Mouse (Mus musculus) embryo, embryonic 11.5 days (tissue): ENCODE measurements around the gene Upk3b.

ENCODE experiments used
- DNase-seq: peaks from one replicate; pipeline ENCODE4 v3.0.0-alpha.2; 2012; ENCODE audit warnings: low read depth, low spot score

The Upk3b gene

GRCm38 (mm10) chr5:136073526-136073925 is 35.2 kb downstream of the Upk3b start:
- DNase-seq: no peak

GRCm38 (mm10) chr5:136075076-136075475 is 36.8 kb downstream of the Upk3b start:
- DNase-seq: no peak

GRCm38 (mm10) chr5:136076284-136076683 is 38.0 kb downstream of the Upk3b start:
- DNase-seq: no peak

GRCm38 (mm10) chr5:136077001-136077550 is 38.8 kb downstream of the Upk3b start:
- no peak for DNase-seq

- no peak for DNase-seq
Measured at GRCm38 (mm10) chr5:136078136-136078535, 39.8 kb downstream of the Upk3b start.

GRCm38 (mm10) chr5:136082345-136082744 is 44.0 kb downstream of the Upk3b start:
- DNase-seq: no peak

- DNase-seq: peak; percentile 90
Measured at GRCm38 (mm10) chr5:136083669-136084107, 45.4 kb downstream of the Upk3b start, which contains the start of gene Rasa4. Gene Rasa4, plus strand, starts transcription at chr5:136083916.

- no peak for DNase-seq
Measured at GRCm38 (mm10) chr5:136084144-136084881, 46.0 kb downstream of the Upk3b start.

- DNase-seq: peak; percentile 17
Measured at GRCm38 (mm10) chr5:136084891-136085651, 46.8 kb downstream of the Upk3b start.

GRCm38 (mm10) chr5:136086290-136086689 is 48.0 kb downstream of the Upk3b start:
- no peak for DNase-seq

GRCm38 (mm10) chr5:136088821-136089575 is 50.7 kb downstream of the Upk3b start:
- no peak for DNase-seq

GRCm38 (mm10) chr5:136091927-136092326 is 53.6 kb downstream of the Upk3b start:
- DNase-seq: no peak

GRCm38 (mm10) chr5:136094249-136095010 is 56.1 kb downstream of the Upk3b start:
- DNase-seq: no peak

GRCm38 (mm10) chr5:136095089-136095488 is 56.8 kb downstream of the Upk3b start:
- no peak for DNase-seq
